Mouse (Mus musculus): Measurements from ENCODE around the gene Zfp536.

DNA sequence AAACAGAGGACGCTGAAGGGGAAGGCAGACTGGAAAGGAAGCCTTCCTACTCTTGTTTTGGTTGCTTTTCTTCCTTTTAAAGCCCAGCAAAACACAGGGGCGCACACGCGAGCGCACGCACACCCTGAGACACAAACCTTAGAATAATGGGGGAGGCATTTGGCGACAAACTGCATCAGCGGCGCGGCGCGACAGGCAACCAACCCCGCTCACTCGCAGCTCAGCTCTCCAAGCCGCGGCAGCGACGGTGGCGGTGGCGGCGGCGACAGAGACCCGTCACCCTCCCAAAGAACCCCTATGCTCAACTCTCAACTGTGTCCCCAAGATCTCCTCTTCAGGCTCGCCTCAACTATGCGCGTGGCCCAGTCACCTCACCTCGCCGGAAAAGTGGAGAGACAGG is 4.4 kb downstream of the Zfp536 start:
- TF ChIP-seq GABPA (IDR thresholded peaks at IDR 0.05; ENCODE audit: insufficient replicate concordance, low read depth, low read length), result no peak
- no peak for TF ChIP-seq UBTF (IDR thresholded peaks at IDR 0.05; ENCODE audit: low read depth, low read length)
- no peak for TF ChIP-seq MEF2A (IDR thresholded peaks at IDR 0.05; ENCODE audit: borderline replicate concordance, low read depth, low read length)
- no peak for TF ChIP-seq CTCF (conservative IDR thresholded peaks at IDR 0.05 in 1 of 2, IDR thresholded peaks at IDR 0.05 in 1 of 2; ENCODE audit: low read depth in 2 of 2, low read length in 2 of 2)
- no peak for TF ChIP-seq TBP (conservative IDR thresholded peaks at IDR 0.05; ENCODE audit: low read depth, low read length)

All from CH12.LX (cell line).